Mouse (Mus musculus): ENCODE measurements around the gene Gm42791.

DNA sequence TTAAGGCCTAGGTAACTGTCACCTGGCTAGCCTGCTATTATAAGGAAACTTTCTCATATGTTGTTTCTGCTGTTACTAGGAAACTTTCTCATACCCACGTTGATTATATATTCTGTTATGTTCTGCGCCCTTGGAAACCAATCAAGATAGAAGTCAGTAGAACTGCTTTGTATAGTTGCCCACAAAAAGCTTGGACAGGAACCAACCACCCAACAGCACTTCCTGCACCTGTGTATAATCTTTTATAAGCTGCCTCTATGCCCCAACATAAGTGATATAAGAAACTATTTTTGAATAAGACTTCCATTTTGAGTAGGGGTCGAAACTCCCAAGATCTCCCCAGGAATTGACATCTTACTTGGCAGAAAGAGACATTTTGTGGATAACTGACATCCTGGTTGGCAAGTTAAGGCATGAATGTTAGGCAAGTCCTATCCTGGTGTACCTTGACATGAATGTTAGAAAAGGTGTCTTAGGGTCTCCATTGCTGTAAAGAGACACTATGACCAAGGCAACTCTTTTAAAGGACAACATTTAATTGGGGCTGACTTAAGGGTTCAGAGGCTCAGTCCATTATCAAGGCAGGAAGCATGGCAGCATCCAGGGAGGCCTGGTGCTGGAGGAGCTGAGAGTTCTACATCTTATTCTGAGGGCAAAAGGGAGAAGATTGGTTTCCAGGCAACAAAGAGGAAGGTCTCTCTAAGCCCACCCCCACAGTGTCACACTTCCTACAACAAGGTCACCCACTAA lies 22.9 kb upstream of the Gm42791 start:
- no peak for TF ChIP-seq CTCF (IDR thresholded peaks at IDR 0.05; ENCODE audit: control insufficient read depth, insufficient read depth, low read length)
- TF ChIP-seq POLR2A (IDR thresholded peaks at IDR 0.05; ENCODE audit: borderline replicate concordance, control insufficient read depth, low read depth, low read length) = no peak

Data from bone marrow, adult 2 months (tissue).